Mouse (Mus musculus): ENCODE results near the gene Gm28042.

DNA sequence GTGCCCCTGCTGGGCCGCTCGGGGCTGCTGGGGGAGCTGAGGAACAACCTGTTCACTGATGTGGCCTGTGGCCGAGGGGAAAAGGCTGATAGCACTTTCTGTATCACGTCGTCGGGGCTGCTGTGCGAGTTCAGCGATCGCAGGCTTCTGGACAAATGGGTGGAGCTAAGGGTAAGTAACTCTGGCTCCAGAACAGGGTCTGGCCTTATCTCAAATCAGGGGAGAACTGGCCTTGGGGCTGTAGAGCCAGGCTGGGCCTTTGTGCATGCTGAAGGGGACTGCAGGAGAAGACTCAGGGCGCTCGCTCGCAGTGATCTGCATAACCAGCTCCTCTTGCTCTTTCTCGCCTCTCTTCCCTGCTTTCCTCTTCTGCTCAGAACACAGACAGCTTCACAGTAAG lies 14.4 kb upstream of the Gm28042 start:
- TF ChIP-seq CTCF (IDR thresholded peaks at IDR 0.05; ENCODE audit: extremely low read depth, insufficient read depth, low read length) = no peak
- no peak for TF ChIP-seq POLR2A (IDR thresholded peaks at IDR 0.05; ENCODE audit: extremely low read depth, insufficient read depth, low read length)
